Mouse (Mus musculus): ENCODE results near the gene Fbxo39. TPM values are rescaled to one million over a fixed set of nuclear protein-coding genes. Genes with fewer than 3 reads are reported as not detected.

The Fbxo39 gene
- polyA plus RNA-seq (2012; rRNA removed; ENCODE audit: low replicate concordance): 0.19 TPM in 1 of 2 replicates, not detected in the other

DNA sequence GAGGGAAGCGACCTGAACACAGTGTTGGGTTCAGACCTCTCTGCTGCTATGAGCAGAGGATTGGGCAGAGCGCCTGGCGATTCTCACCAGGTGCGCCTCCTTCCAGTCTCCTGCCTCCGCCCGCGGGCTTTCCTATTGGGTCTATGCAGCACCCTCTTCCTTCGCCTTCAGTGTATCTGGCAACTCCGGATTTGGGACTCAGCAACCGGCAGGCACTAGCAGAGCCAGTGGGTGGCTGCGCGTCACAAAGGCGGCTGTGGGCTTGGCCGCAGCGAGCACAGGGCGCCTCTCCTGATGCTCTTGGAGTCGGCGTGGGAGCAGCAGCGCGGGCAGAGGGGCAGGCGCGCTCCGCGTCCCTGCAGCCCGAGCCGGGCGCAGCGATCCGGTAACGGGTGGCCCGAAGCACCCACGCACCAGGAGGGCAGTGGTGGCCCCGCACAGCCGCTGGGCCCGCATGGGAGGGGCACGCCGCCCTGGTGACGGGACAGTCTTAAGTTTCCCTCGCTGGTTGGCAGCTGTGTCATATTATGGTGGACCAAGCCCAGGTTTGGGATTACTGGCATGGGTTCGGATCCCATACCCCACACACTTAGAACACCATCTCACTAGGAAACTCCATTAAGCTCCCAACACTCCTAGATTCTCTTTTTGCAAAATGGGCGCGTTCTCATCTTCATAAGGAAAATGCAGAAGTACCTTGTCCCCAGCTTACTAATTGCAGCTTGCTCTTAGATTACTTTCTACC is at the start of gene Fbxo39:
Gene Fbxo39 (plus strand): TSS at position 294 of the 745 bp plus-strand sequence.

DNA sequence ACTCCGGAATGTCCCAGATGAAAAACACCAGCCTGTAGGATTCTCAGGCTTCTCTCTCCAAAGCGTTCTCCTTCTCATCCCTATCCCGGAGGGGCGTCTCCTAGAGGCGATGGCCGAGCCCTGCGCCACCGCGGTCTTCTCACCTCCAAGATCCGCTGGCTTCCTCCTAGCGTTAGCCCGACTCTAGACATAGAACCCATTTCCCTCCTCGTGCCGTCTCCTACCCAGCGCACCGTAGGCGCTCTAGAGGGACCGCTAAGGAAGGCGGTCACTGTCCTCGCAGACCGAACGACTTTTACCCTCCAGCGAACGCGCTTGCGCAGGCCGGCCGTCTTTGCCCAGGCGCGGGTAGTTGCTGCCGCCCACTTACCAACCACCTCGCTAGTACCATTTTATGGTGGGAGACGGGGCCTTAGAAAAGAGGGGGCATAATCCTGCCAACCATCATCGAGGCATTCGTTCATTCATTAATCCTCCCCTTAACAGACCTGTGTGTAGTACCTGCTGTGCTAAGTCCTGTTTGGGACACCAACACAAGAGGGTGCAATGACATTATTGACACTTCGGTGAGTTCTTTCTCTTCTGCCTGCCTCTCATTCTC is 47.2 kb upstream of the Fbxo39 start, which contains the start of gene Slc13a5:
Gene Slc13a5 (minus strand): TSS at position 263 of the 601 bp plus-strand sequence.

DNA sequence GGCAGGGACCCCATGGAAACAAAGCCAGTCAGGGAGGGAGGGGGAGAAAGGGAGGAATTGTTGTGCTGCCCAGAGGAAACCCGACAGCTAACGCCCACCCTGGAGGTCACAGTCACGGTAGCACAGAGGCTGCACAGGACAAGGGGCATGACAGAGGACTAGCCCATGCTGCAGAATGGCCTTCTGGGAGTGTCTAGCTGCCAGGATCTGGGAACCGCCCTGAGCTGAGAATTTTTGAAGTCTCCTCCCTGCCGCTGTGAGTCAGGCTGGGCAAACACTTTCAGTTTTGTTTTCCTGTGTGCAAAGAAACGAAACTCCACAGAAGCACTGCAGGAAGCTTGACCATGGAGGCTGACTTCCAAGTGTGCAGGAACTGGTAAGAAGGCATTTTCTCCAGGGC is 12.9 kb upstream of the Fbxo39 start, which contains the start of gene Xaf1:
Gene Xaf1 (plus strand): TSS at position 296 of the 400 bp plus-strand sequence.

DNA sequence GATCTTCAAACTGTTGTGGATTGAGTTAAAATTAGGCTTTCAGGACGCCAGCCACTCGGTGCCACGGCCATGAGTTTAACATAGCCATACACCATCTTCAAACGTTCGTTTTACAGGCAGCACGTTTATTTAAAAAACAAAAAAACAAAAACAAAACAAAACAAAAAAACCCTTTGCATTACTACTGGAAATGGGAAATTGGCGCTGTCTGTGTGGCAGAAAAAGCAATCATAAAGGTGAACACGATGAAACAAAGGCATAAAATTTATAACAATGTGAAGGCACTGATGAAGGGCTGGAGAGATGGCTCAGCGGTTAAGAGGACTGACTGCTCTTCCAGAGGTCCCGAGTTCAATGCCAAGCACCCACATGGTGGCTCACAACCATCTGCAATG is 48.1 kb downstream of the Fbxo39 start, which contains the start of gene Tekt1:
Gene Tekt1 (minus strand): TSS at position 96 of the 395 bp plus-strand sequence.

Other genes with a start within 250 kb of the Fbxo39 start
- 4.4 and 6.2 TPM in 2 replicates for gene Pitpnm3, start 178.7 kb upstream of the Fbxo39 start, polyA plus RNA-seq (2012; rRNA removed; ENCODE audit: low replicate concordance)
- 0.11 and 0.64 TPM in 2 replicates for gene Gm43951, start 107.6 kb upstream of the Fbxo39 start, polyA plus RNA-seq (2012; rRNA removed; ENCODE audit: low replicate concordance)
- 3.4 and 9.0 TPM in 2 replicates for gene 4933427D14Rik, start 107.0 kb upstream of the Fbxo39 start, polyA plus RNA-seq (2012; rRNA removed; ENCODE audit: low replicate concordance)
- 71.2 and 100 TPM in 2 replicates for gene Txndc17, start 106.9 kb upstream of the Fbxo39 start, polyA plus RNA-seq (2012; rRNA removed; ENCODE audit: low replicate concordance)
- gene Med31, start 98.9 kb upstream of the Fbxo39 start, polyA plus RNA-seq (2012; rRNA removed; ENCODE audit: low replicate concordance): 6.8 and 7.0 TPM in 2 replicates
- 0.40 and 3.7 TPM in 2 replicates for gene Slc13a5, start 47.2 kb upstream of the Fbxo39 start, polyA plus RNA-seq (2012; rRNA removed; ENCODE audit: low replicate concordance)
- 48.9 and 60.3 TPM in 2 replicates for gene Xaf1, start 12.8 kb upstream of the Fbxo39 start, polyA plus RNA-seq (2012; rRNA removed; ENCODE audit: low replicate concordance)
- 0.33 and 2.2 TPM in 2 replicates for gene Tekt1, start 48.0 kb downstream of the Fbxo39 start, polyA plus RNA-seq (2012; rRNA removed; ENCODE audit: low replicate concordance)
- gene Smtnl2, start 97.3 kb downstream of the Fbxo39 start, polyA plus RNA-seq (2012; rRNA removed; ENCODE audit: low replicate concordance): 7.2 and 9.0 TPM in 2 replicates
- gene Ggt6, start 121.1 kb downstream of the Fbxo39 start, polyA plus RNA-seq (2012; rRNA removed; ENCODE audit: low replicate concordance): 2.2 and 2.5 TPM in 2 replicates
- 34.2 and 87.7 TPM in 2 replicates for gene Mybbp1a, start 126.9 kb downstream of the Fbxo39 start, polyA plus RNA-seq (2012; rRNA removed; ENCODE audit: low replicate concordance)
- gene Spns2, start 175.5 kb downstream of the Fbxo39 start, polyA plus RNA-seq (2012; rRNA removed; ENCODE audit: low replicate concordance): 33.5 and 43.9 TPM in 2 replicates
- gene Spns3, start 236.1 kb downstream of the Fbxo39 start, polyA plus RNA-seq (2012; rRNA removed; ENCODE audit: low replicate concordance): 0.72 and 2.2 TPM in 2 replicates